Mouse (Mus musculus): ENCODE measurements around the gene Iqgap3. TPM values are rescaled to one million over a fixed set of nuclear protein-coding genes. Genes with fewer than 3 reads are reported as not detected.

Iqgap3 gene
- polyA plus RNA-seq, 1 experiment, result 3.8 TPM

GRCm38 (mm10) chr3:88129006-88129405 lies 47.2 kb downstream of the Iqgap3 start:
- no peak for TF ChIP-seq CTCF (IDR thresholded peaks at IDR 0.05; ENCODE audit: control insufficient read depth, insufficient read depth, insufficient replicate concordance, low read depth, low read length)
- TF ChIP-seq POLR2A (IDR thresholded peaks at IDR 0.05; ENCODE audit: control insufficient read depth, low read depth, low read length), result no peak
- H3K4me1 ChIP-seq (ENCODE audit: control insufficient read depth, insufficient read depth, low read length), result no peaks in the 10 kb centered on the region

GRCm38 (mm10) chr3:88131071-88131470 lies 49.3 kb downstream of the Iqgap3 start:
- no peak overlapping the region for H3K4me3 ChIP-seq (ENCODE audit: control insufficient read depth, low read depth, low read length)
- H3K27ac ChIP-seq (ENCODE audit: control insufficient read depth, insufficient read depth, low read depth, low read length), result no peak overlapping the region
- H3K4me1 ChIP-seq (ENCODE audit: control insufficient read depth, insufficient read depth, low read length), result no peaks in the 10 kb centered on the region
- no peaks in the 10 kb centered on the region for H3K27me3 ChIP-seq (ENCODE audit: control insufficient read depth, insufficient read depth, low read length)
- no peaks in the 10 kb centered on the region for H3K36me3 ChIP-seq (ENCODE audit: control insufficient read depth, insufficient read depth, low read length)
- TF ChIP-seq POLR2A (IDR thresholded peaks at IDR 0.05; ENCODE audit: control insufficient read depth, low read depth, low read length) (no peak), CTCF (IDR thresholded peaks at IDR 0.05; ENCODE audit: control insufficient read depth, insufficient read depth, insufficient replicate concordance, low read depth, low read length) (no peak)

More at GRCm38 (mm10) chr3:88129006-88129405, 47.2 kb downstream of the Iqgap3 start:
- no peaks in the 10 kb centered on the region for H3K36me3 ChIP-seq (ENCODE audit: control insufficient read depth, insufficient read depth, low read length)
- H3K27me3 ChIP-seq (ENCODE audit: control insufficient read depth, insufficient read depth, low read length), result no peaks in the 10 kb centered on the region
- H3K4me3 ChIP-seq (ENCODE audit: control insufficient read depth, low read depth, low read length), result no peak overlapping the region
- no peak overlapping the region for H3K27ac ChIP-seq (ENCODE audit: control insufficient read depth, insufficient read depth, low read depth, low read length)

- Histone ChIP-seq H3K4me3 (ENCODE audit: control insufficient read depth, low read depth, low read length) (no peak overlapping the region), H3K27me3 (ENCODE audit: control insufficient read depth, insufficient read depth, low read length) (no peaks in the 10 kb centered on the region), H3K27ac (ENCODE audit: control insufficient read depth, insufficient read depth, low read depth, low read length) (no peak overlapping the region), H3K4me1 (ENCODE audit: control insufficient read depth, insufficient read depth, low read length) (peaks cover 2% of the 10 kb centered on the region), H3K36me3 (ENCODE audit: control insufficient read depth, insufficient read depth, low read length) (no peaks in the 10 kb centered on the region)
- TF ChIP-seq CTCF (IDR thresholded peaks at IDR 0.05; ENCODE audit: control insufficient read depth, insufficient read depth, insufficient replicate concordance, low read depth, low read length), result no peak
- TF ChIP-seq POLR2A (IDR thresholded peaks at IDR 0.05; ENCODE audit: control insufficient read depth, low read depth, low read length), result no peak
Measured at GRCm38 (mm10) chr3:88132492-88132891, 50.7 kb downstream of the Iqgap3 start.

GRCm38 (mm10) chr3:88133187-88133771 lies 51.5 kb downstream of the Iqgap3 start:
- no peaks in the 10 kb centered on the region for H3K27me3 ChIP-seq (ENCODE audit: control insufficient read depth, insufficient read depth, low read length)
- H3K36me3 ChIP-seq (ENCODE audit: control insufficient read depth, insufficient read depth, low read length), result no peaks in the 10 kb centered on the region
- H3K27ac ChIP-seq (ENCODE audit: control insufficient read depth, insufficient read depth, low read depth, low read length), result no peak overlapping the region
- TF ChIP-seq CTCF (IDR thresholded peaks at IDR 0.05; ENCODE audit: control insufficient read depth, insufficient read depth, insufficient replicate concordance, low read depth, low read length) (no peak), POLR2A (IDR thresholded peaks at IDR 0.05; ENCODE audit: control insufficient read depth, low read depth, low read length) (no peak)
- no peak overlapping the region for H3K4me3 ChIP-seq (ENCODE audit: control insufficient read depth, low read depth, low read length)
- H3K4me1 ChIP-seq (ENCODE audit: control insufficient read depth, insufficient read depth, low read length), result peaks cover 6% of the 10 kb centered on the region

- Histone ChIP-seq H3K27me3 (ENCODE audit: control insufficient read depth, insufficient read depth, low read length) (no peaks in the 10 kb centered on the region), H3K4me1 (ENCODE audit: control insufficient read depth, insufficient read depth, low read length) (peaks cover 33% of the 10 kb centered on the region), H3K27ac (ENCODE audit: control insufficient read depth, insufficient read depth, low read depth, low read length) (no peak overlapping the region), H3K36me3 (ENCODE audit: control insufficient read depth, insufficient read depth, low read length) (no peaks in the 10 kb centered on the region), H3K4me3 (ENCODE audit: control insufficient read depth, low read depth, low read length) (no peak overlapping the region)
- TF ChIP-seq POLR2A (IDR thresholded peaks at IDR 0.05; ENCODE audit: control insufficient read depth, low read depth, low read length), result no peak
- no peak for TF ChIP-seq CTCF (IDR thresholded peaks at IDR 0.05; ENCODE audit: control insufficient read depth, insufficient read depth, insufficient replicate concordance, low read depth, low read length)
Measured at GRCm38 (mm10) chr3:88136346-88136745, 54.6 kb downstream of the Iqgap3 start.

GRCm38 (mm10) chr3:88136945-88137494 lies 55.2 kb downstream of the Iqgap3 start:
- Histone ChIP-seq H3K27ac (ENCODE audit: control insufficient read depth, insufficient read depth, low read depth, low read length) (peak overlapping the region; percentile 47), H3K4me3 (ENCODE audit: control insufficient read depth, low read depth, low read length) (no peak overlapping the region), H3K36me3 (ENCODE audit: control insufficient read depth, insufficient read depth, low read length) (no peaks in the 10 kb centered on the region), H3K4me1 (ENCODE audit: control insufficient read depth, insufficient read depth, low read length) (peaks cover 37% of the 10 kb centered on the region), H3K27me3 (ENCODE audit: control insufficient read depth, insufficient read depth, low read length) (no peaks in the 10 kb centered on the region)
- TF ChIP-seq CTCF (IDR thresholded peaks at IDR 0.05; ENCODE audit: control insufficient read depth, insufficient read depth, insufficient replicate concordance, low read depth, low read length) (no peak), POLR2A (IDR thresholded peaks at IDR 0.05; ENCODE audit: control insufficient read depth, low read depth, low read length) (no peak)

GRCm38 (mm10) chr3:88137821-88138220 lies 56.0 kb downstream of the Iqgap3 start:
- Histone ChIP-seq H3K27me3 (ENCODE audit: control insufficient read depth, insufficient read depth, low read length) (no peaks in the 10 kb centered on the region), H3K4me3 (ENCODE audit: control insufficient read depth, low read depth, low read length) (peak overlapping the region; percentile 87), H3K27ac (ENCODE audit: control insufficient read depth, insufficient read depth, low read depth, low read length) (peak overlapping the region; percentile 88), H3K4me1 (ENCODE audit: control insufficient read depth, insufficient read depth, low read length) (peaks cover 37% of the 10 kb centered on the region), H3K36me3 (ENCODE audit: control insufficient read depth, insufficient read depth, low read length) (no peaks in the 10 kb centered on the region)
- TF ChIP-seq POLR2A (IDR thresholded peaks at IDR 0.05; ENCODE audit: control insufficient read depth, low read depth, low read length) (no peak), CTCF (IDR thresholded peaks at IDR 0.05; ENCODE audit: control insufficient read depth, insufficient read depth, insufficient replicate concordance, low read depth, low read length) (no peak)
